Mouse (Mus musculus) C2C12 (cell line): ENCODE measurements around the gene Myo1b.

Experiments used
- CTCF ChIP-seq: IDR thresholded peaks from one replicate; pipeline ENCODE4 v1.5.1; 2011; ENCODE audit not compliant: control insufficient read depth, insufficient read depth, insufficient read length
- MAX ChIP-seq: IDR thresholded peaks from one replicate; pipeline ENCODE4 v1.6.1; 2011; ENCODE audit warnings: mild to moderate bottlenecking, control low read depth
- MYOG ChIP-seq: IDR thresholded peaks from one replicate; pipeline ENCODE4 v1.6.1; 2011; ENCODE audit not compliant: control insufficient read depth, insufficient read length; ENCODE audit errors: extremely low read depth

GRCm38 (mm10) chr1:51845264-51846036 lies 70.4 kb downstream of the Myo1b start:
- TF ChIP-seq CTCF (no peak), MAX (no peak), MYOG (no peak)
